Mouse (Mus musculus) lung, postnatal 0 days (tissue): Measurements from ENCODE around the gene E030030I06Rik.

ENCODE experiments used
- CTCF ChIP-seq: IDR thresholded peaks from 2 replicates; pipeline ENCODE4 v1.5.1; 2016; ENCODE audit warnings: antibody characterized with exemption, mild to moderate bottlenecking
- EP300 ChIP-seq: IDR thresholded peaks from 2 replicates; pipeline ENCODE4 v1.6.1; 2016; ENCODE audit warnings: antibody characterized with exemption, mild to moderate bottlenecking, control low read depth

- TF ChIP-seq CTCF, result peak; percentile 76
- no peak for TF ChIP-seq EP300
Observed at GRCm38 (mm10) chr10:22148441-22149072, 513 bp downstream of the E030030I06Rik start.
